23 mouse cellular contexts compared by ENCODE assay signal in the genomic region with DNA sequence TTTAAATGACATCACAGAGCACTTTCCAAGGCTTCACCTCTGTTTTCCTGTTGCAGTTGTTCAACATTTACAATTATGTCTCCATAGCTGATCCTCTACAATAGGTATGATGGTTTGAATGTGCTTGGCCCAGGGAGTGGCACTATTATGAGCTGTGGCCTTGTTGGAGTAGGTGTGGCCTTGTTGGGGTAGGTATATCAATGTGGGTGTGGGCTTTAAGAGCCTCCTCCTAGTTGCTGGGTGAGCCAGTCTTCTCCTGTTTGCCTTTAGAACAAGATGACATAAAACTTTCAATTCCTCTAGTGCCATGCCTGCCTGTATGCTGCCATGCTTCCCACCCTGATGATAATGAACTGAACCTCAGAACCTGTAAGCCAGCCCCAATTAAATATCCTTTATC. TPM values are rescaled to one million over a fixed set of nuclear protein-coding genes. Genes with fewer than 3 reads are reported as not detected.
DNase-seq lines count a peak whose midpoint lies in the region; ATAC-seq lines count a peak whose summit lies in the region.
"Had no signal": no experiment of that assay in that cellular context is flagged by ENCODE, and none has a peak within 500 bp of the region (broad histone marks: within the 10 kb centered on the region; RNA-seq: fewer than 3 reads in every experiment).

No protein-coding gene starts in this region.

- H3K27me3 ChIP-seq in heart, embryonic 11.5 days (ENCODE audit: control insufficient read depth, insufficient read depth, low read length): no peaks in the 10 kb centered on the region
- no peaks in the 10 kb centered on the region for H3K27me3 ChIP-seq in liver, embryonic 15.5 days
- H3K27me3 ChIP-seq: forebrain, embryonic 13.5 days; hindbrain, embryonic 15.5 days; kidney, embryonic 15.5 days; limb, embryonic 15.5 days; neural tube, embryonic 13.5 days had no signal

- no peaks in the 10 kb centered on the region for H3K4me1 ChIP-seq in heart, embryonic 11.5 days (ENCODE audit: control insufficient read depth, insufficient read depth, low read length)
- H3K4me1 ChIP-seq in liver, embryonic 15.5 days (replicated peaks): peaks cover 47% of the 10 kb centered on the region
- H3K4me1 ChIP-seq: forebrain, embryonic 13.5 days; hindbrain, embryonic 15.5 days; kidney, embryonic 15.5 days; limb, embryonic 15.5 days; midbrain, embryonic 10.5 days; neural tube, embryonic 13.5 days had no signal

- H3K27ac ChIP-seq in heart, embryonic 11.5 days (ENCODE audit: low read depth, low read length): no peak overlapping the region
- peak overlapping the region; percentile 87 for H3K27ac ChIP-seq in liver, embryonic 15.5 days (replicated peaks)
- H3K27ac ChIP-seq: forebrain, embryonic 13.5 days; gastrocnemius, adult 2 months; hindbrain, embryonic 15.5 days; kidney, embryonic 15.5 days; limb, embryonic 15.5 days; midbrain, embryonic 10.5 days; neural tube, embryonic 13.5 days had no signal

- H3K4me3 ChIP-seq in heart, embryonic 11.5 days (ENCODE audit: low read depth, low read length): no peak overlapping the region
- H3K4me3 ChIP-seq in liver, embryonic 15.5 days (replicated peaks): no peak overlapping the region
- H3K4me3 ChIP-seq: forebrain, embryonic 13.5 days; gastrocnemius, adult 2 months; hindbrain, embryonic 15.5 days; kidney, embryonic 15.5 days; limb, embryonic 15.5 days; midbrain, embryonic 10.5 days; myocyte; neural tube, embryonic 13.5 days had no signal

- intact Hi-C loops in left cerebral cortex, postnatal 4 days (cut with DNase I): no loop called here

- DNase-seq in heart, adult 18-20 months: no peak
- peak; percentile 24 for DNase-seq in large intestine, adult 2 months (ENCODE audit: low read depth, low spot score)
- no peak for DNase-seq in left cerebral cortex, postnatal 4 days
- DNase-seq in ovary, postnatal 36 days (ENCODE audit: low spot score): no peak
- no peak for DNase-seq in Muller cell, postnatal 12 days (ENCODE audit: inconsistent ontology term)
- DNase-seq: adrenal gland, postnatal 36 days; cerebellum, adult 18-20 months; cerebellum, postnatal 14 days; gastrocnemius, adult 2 months; heart, postnatal 4 days; kidney, postnatal 4 days; layer of hippocampus, adult 9-11 months; thymus, postnatal 14 days had no signal

- H3K4me2 ChIP-seq in heart, embryonic 11.5 days: no peak overlapping the region
- H3K4me2 ChIP-seq in liver, embryonic 15.5 days: peak overlapping the region; percentile 60
- H3K4me2 ChIP-seq: forebrain, embryonic 13.5 days; hindbrain, embryonic 15.5 days; kidney, embryonic 15.5 days; limb, embryonic 15.5 days; neural tube, embryonic 13.5 days had no signal

- H3K9me3 ChIP-seq in heart, embryonic 11.5 days (replicated peaks; ENCODE audit: control insufficient read depth, low read length): no peaks in the 10 kb centered on the region
- H3K9me3 ChIP-seq in liver, embryonic 15.5 days (replicated peaks): no peaks in the 10 kb centered on the region
- H3K9me3 ChIP-seq: forebrain, embryonic 13.5 days; hindbrain, embryonic 15.5 days; kidney, embryonic 15.5 days; limb, embryonic 15.5 days; midbrain, embryonic 10.5 days; neural tube, embryonic 13.5 days had no signal

- no peak overlapping the region for H3K9ac ChIP-seq in heart, embryonic 11.5 days (ENCODE audit: low read depth, low read length)
- H3K9ac ChIP-seq in liver, embryonic 15.5 days: 0 out of 2 replicates have a peak overlapping the region, but pooled peaks have one; percentile 11
- H3K9ac ChIP-seq: forebrain, embryonic 13.5 days; hindbrain, embryonic 15.5 days; kidney, embryonic 15.5 days; limb, embryonic 15.5 days; neural tube, embryonic 13.5 days had no signal

- no peaks in the 10 kb centered on the region for H3K36me3 ChIP-seq in heart, embryonic 11.5 days (ENCODE audit: control insufficient read depth, insufficient read depth, low read length)
- no peaks in the 10 kb centered on the region for H3K36me3 ChIP-seq in liver, embryonic 15.5 days (replicated peaks)
- H3K36me3 ChIP-seq: hindbrain, embryonic 15.5 days; kidney, embryonic 15.5 days; limb, embryonic 15.5 days; midbrain, embryonic 10.5 days; neural tube, embryonic 13.5 days had no signal

- peak; percentile 69; the same call in 1 of the 2 replicates for ATAC-seq in heart, embryonic 11.5 days (replicated peaks; ENCODE audit: insufficient number of reproducible peaks, low FRiP score, low TSS enrichment)
- ATAC-seq in liver, embryonic 15.5 days (ENCODE audit: insufficient read depth): peak; percentile 85
- ATAC-seq: forebrain, embryonic 13.5 days; midbrain, embryonic 16.5 days had no signal

RNA-seq across cellular contexts. Expression of a gene that starts 42.1 kb away (rescaled TPM):
- polyA plus RNA-seq in heart, embryonic 11.5 days (2014; fragmentation: Nextera tagmentation; extraction: Ambion mirVana): 2.3 and 2.4 TPM in 2 replicates
- total RNA-seq in heart, adult 18-20 months (2021): under 1 TPM; 0.15 to 0.36 TPM
- 0.06 and 0.07 TPM in 2 replicates for polyA plus RNA-seq in large intestine, adult 2 months (2012; rRNA removed)
- polyA plus RNA-seq in liver, embryonic 15.5 days (2015; fragmentation: Nextera tagmentation; extraction: Ambion mirVana): 5.8 and 6.1 TPM in 2 replicates
- total RNA-seq in left cerebral cortex, postnatal 4 days (2021): 10 to 100 TPM; 28.6 to 29.0 TPM
- polyA plus RNA-seq: myocyte had no signal
